Mouse (Mus musculus) layer of hippocampus, adult 2 months (tissue): ENCODE data around the gene Efna4. TPM values are rescaled to one million over a fixed set of nuclear protein-coding genes. Genes with fewer than 3 reads are reported as not detected.

Source experiments
- DNase-seq, 2 experiments: peaks; one replicate each; pipeline ENCODE4 v3.0.0; 2022; ENCODE audit warnings: low spot score in 2 of 2
- H3K27ac ChIP-seq: fragments of 200-600 bp; 2 replicates; pipeline ENCODE4 v1.8.1; 2022
- H3K4me3 ChIP-seq: fragments of 200-600 bp; 2 replicates; pipeline ENCODE4 v1.8.1; 2022; ENCODE audit warnings: mild to moderate bottlenecking
- CTCF ChIP-seq: fragments of 200-600 bp; conservative IDR thresholded peaks from 2 replicates; pipeline ENCODE4 v1.8.1; 2022; ENCODE audit warnings: antibody characterized with exemption, mild to moderate bottlenecking, moderate library complexity
- total RNA-seq, 2 experiments: library from RNA; stranded (reverse); gene quantifications; 2 replicates each; pipeline ENCODE4 v1.2.3; 2021

Gene Efna4
- total RNA-seq, 2 experiments from 2014 or later, result 0.61 to 0.96 TPM

DNA sequence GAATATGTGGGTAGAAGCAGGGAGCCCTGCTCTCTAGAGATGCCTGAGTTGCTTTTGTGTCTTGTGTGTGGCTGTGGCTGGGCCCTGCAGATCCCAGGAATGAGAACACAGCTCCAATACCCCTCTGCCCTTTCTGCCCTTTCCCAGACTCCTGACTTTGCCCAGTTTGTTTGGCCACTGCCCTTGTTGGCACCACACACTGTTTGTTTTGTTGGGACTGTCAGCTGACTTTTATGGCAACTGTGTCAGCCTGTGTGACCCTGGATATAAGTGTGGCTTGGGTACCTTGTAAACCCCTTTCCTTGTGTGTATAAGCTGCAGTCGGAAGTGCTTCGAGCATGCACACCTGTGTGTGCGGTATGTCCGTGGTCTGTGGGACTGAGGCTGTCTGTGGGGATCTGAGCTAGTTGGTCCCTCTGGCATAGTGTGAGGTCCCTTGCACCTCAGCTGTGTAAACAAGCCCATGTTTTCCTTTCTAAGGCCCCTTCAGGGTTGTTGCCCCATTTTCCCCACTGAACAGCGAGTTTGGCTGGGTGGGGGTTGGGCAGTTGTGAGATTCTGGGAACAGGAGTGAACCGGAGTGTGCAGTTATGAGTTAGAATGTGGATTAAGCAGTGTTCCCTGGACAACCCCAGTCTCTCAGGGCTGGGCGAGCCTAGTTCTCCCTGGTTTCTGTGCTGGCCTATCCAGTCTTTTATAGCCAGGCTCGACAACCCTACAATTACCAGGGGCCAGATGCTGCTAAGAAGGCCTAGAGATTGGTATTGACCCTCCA, 32.1 kb downstream of the Efna4 start:
- no peak for TF ChIP-seq CTCF
- no peak overlapping the region for H3K4me3 ChIP-seq
- no peak overlapping the region for H3K27ac ChIP-seq
- DNase-seq, result no peak

DNA sequence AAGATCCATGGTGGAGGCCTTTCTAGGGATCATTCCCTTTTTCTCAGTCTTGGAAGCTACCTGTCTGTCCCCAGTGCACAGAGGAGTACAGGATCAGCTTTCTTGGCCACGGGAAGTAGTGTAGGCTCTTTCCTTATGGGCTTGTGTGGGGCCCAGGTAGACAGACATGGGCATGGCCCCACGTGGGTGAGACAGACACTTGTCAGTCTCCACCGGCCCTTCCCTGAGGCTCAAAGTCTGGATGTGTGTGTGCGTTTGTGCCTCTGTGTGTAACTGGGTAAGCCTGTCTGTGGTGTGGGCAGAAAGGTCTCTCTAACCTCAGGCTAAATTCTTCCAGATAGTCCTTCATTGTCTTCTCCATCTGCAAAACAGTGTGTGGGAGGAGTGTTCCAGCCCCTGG, 32.7 kb downstream of the Efna4 start:
- no peak overlapping the region for H3K27ac ChIP-seq
- H3K4me3 ChIP-seq, result no peak overlapping the region
- no peak for TF ChIP-seq CTCF
- DNase-seq, result no peak

DNA sequence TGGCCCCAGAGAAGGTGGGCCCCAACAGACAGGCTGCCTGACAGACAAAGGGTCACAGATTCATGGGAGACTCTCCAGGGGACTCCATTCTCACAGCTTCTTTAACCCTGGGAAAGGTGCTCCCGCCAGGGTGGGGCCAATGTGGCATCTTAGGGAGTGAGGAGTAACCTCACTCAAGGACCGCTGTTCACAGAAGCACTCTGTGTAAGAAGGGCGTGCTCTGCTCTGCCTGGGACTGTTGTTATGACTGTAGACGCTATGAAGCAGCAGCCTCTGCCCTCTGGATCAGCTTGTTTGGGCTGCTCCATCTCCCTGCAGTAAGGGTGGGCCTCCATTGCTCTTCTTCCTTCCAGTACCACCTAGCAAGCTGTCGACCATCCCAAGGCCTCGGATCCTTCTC, 33.4 kb downstream of the Efna4 start:
- no peak for TF ChIP-seq CTCF
- Histone ChIP-seq H3K4me3 (no peak overlapping the region), H3K27ac (no peak overlapping the region)
- DNase-seq, result no peak

DNA sequence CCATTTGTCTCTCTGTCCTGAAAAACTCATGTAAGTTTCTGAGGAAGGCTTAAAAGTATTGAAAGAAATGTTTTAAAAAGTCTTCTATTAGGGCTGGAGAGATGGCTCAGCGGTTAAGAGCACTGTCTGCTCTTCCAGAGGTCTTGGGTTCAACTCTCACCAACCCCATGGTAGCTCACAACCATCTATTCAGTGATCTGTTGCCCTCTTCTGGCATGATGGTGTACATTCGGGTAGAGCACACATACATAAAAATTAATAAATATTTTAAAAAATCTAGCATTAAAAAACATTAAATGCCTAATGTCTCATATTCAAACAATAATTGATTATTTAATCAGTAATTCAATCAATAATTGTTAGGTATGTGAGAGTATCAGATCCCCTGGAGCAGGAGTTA, 37.3 kb downstream of the Efna4 start:
- peak; percentile 59 for TF ChIP-seq CTCF
- DNase-seq, result no peak
- no peak overlapping the region for H3K27ac ChIP-seq
- no peak overlapping the region for H3K4me3 ChIP-seq

DNA sequence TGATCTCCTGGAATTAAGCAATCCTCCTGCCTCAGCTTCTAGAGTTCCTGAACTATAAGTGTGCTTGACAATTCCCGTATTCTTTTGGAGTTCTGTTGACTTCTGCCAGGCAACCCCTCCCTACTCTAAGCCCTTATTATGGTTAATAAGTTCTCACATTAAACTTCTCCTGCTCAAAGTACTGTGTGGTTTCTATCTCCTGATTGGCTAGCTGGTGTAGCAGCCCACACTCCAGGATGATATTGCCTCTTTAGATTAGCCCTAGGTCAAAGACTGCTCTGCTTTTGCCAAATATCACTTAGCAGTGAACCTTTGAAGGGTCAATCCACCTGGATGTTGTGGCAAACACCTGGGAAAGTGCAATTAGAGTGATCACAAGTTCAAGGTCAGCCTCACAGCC, 37.8 kb downstream of the Efna4 start:
- TF ChIP-seq CTCF, result no peak
- no peak for DNase-seq

DNA sequence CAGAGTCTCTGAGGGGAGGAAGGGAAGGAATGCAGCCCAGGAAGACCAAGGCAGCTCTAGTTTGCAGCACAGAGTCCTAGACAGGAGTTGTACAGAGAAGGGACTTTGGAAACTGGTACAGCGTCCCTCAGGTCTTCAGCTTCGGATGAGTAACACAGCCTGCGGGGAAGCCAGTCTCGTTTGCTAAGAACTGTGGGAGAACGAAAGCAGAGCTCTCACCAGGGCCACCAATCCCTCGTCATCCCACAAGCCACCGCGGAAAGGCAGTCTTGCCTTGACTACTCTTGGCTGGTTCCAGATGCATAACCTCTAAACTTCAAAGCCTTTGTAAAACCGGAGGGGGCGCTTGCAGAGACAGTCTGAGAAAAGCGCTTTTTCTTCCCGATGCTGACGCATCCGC, 38.3 kb downstream of the Efna4 start:
- TF ChIP-seq CTCF, result peak; percentile 50
- no peak for DNase-seq
- H3K4me3 ChIP-seq, result peak overlapping the region; percentile 46
- peak overlapping the region; percentile 43; the same call in 1 of the 2 replicates for H3K27ac ChIP-seq

More for the DNA sequence above, 37.8 kb downstream of the Efna4 start:
- 0 out of 2 replicates have a peak overlapping the region, but pooled peaks have one; percentile 43 for H3K27ac ChIP-seq
- peak overlapping the region; percentile 46; the same call in 1 of the 2 replicates for H3K4me3 ChIP-seq

DNA sequence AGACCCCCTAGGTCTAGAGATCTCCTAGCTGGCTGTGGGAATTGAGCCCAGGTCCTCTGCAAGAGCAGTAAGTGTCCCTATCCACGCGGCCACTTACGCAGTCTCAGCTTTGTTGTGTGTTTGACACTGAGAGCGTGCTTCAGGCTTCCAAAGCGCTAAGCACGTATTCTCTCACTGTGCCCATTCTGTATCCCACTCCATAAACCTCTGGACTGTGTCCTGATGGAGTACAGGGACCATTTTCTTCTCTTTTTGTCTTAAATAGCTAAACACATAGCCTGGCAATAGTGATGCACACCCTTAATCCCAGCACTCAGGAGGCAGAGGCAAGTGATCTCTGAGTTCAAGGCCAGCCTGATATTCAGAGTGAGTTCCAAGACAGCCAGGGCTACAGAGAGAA, 38.9 kb downstream of the Efna4 start:
- no peak overlapping the region for H3K27ac ChIP-seq

DNA sequence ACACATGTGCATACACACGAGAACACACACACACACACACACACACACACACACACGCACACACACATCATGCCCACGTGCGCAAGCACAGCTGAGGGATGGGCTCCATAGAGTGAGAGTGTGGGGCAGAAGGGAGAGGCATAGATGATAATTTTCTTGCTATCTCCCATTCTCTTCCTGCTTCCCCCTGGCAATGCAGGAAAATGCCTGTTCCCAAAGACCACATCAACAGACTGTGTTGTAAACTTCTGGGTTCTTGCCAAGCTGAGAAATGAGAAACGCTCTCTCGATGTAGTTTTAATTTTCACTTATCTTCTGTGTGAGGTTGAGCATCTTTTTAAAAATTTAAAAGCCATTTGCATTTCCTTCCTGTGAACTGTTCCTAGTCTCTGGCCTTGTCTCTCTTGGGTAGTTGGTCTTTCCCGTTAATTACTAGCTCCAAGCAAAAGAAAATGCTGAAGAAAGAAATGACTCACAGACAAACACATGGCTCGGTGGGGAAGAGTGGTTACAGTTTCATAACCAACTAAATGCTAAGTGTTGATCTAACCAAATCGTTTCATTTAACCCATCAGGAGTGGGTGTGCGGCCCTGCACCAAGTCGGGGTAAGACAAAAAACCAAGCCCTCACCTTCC, 40.9 kb downstream of the Efna4 start:
- Histone ChIP-seq H3K4me3 (no peak overlapping the region), H3K27ac (peak overlapping the region; percentile 87)
- no peak for TF ChIP-seq CTCF
- DNase-seq, result no peak

More for the DNA sequence above, 38.9 kb downstream of the Efna4 start:
- H3K4me3 ChIP-seq, result no peak overlapping the region
- TF ChIP-seq CTCF, result no peak
- no peak for DNase-seq

DNA sequence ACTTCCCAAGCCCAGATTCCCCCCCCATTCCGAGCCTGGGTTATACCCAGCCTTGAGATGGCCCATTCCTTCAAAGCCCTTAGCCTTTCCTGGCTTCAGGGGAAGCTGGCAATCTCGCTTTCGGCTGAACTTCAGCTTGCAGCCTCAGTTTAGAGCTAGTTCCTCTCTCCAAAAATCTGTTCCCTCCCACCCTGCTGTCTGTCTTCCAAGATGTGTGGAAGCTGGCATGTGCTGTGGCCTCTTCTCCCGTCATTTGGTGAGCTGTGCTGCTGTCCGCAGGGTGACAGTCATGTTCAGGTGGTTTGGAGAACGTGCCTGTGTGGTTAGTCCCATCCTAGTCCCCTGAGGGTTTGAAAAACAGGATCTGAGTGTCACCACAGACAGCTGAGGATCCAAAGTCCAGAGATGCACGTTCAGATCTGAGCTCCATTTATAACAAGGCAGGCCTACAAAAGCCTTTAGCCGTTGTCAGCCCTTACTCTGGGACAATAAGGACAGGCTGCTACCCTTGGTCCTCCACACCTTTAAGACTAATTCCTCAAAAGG, 42.1 kb downstream of the Efna4 start:
- no peak for TF ChIP-seq CTCF
- Histone ChIP-seq H3K27ac (peak overlapping the region; percentile 87), H3K4me3 (no peak overlapping the region)
- peak in 1 of 2 experiments; percentile 41 for DNase-seq

DNA sequence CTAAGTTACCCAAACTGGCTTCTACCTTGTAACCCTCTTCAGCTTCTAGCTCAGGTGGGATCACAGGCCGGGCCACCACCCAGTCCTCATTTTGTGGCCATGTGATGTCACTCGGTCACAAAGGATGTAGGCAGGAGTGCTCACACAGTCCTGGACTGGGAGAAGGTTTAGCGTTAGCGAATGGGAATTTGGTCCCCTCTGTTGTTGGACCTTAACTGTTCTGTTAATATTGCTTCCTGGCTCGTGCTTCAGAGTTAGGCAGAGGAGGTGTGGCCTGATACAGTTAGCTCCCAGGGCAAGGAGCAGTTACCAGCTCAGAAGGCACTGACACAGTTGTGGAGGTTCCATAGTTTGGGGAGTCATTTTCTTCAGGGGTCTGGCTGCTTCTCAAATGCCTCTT, 43.6 kb downstream of the Efna4 start:
- no peak for TF ChIP-seq CTCF
- no peak overlapping the region for H3K27ac ChIP-seq
- DNase-seq, result no peak
- H3K4me3 ChIP-seq, result no peak overlapping the region

DNA sequence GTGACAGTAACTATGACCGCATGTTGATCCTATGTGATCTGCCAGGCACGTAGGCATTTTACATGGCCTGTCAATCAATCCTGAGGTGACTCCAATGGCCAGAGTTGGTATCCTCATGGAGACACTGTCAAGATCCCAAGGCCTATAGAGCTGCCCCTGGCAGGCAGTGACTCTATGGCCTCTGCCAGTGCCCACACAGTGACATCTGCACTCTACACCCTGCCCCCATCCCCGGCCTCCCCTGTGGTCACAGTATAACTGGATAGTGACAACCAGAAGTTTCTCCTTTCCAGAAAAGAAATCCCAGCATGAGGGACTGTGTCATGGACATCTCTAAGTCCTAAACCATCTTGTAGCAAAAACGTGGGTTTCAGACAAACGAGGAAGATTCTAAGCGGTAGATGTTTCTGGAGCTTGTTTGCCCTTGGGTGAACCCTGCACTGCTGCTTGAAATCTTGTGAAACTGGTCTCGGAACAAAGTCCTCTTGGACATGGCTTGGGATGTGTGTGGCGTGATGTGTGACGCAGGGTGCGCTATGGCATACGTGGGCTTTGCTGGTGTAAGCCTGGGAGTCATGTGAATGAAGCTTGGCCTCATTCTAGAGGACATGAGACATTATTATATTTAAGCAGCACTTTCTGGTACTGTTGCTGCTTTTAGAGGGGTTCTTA, 44.4 kb downstream of the Efna4 start:
- Histone ChIP-seq H3K27ac (no peak overlapping the region), H3K4me3 (no peak overlapping the region)
- no peak for TF ChIP-seq CTCF
- DNase-seq, result no peak

DNA sequence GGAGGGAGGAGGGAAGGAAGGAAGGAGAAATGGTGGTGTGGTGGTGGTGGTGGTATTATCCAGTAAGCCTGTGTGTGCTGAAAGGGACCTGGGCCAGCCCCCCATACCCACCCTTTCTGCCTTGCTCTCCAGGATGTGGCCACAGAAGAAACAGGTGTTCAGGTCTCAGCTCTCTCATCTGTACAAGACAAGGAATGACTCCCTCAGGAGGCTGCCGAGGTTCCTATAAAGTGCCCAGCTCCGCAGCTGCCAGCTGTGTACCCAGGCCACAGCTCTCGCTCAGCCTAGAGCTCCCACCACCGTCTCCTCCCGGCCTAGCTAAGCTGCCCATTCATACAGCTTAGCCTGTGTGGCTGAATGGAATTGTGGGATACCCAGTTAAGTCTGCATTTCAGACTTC, 45.5 kb downstream of the Efna4 start:
- Histone ChIP-seq H3K4me3 (no peak overlapping the region), H3K27ac (no peak overlapping the region)
- no peak for DNase-seq
- TF ChIP-seq CTCF, result no peak

DNA sequence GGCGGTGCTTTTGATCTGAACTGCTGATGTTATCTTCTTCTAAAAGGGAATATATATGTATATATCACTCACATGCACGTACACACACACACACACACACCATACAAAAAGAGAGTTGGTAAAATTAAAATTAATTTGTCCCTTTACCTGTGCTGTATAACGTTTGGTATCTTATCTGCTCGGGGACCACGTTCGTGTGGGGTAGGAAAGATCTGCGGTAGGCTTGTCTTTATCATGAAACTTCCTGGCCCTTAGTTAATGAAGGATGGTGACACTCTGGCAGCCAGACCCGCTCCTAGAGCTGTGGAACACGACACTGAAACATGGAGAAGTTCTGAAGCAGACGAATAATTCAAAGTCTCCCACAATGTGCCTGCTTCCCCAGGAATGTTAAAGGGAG, 46.0 kb downstream of the Efna4 start:
- DNase-seq, result no peak
- TF ChIP-seq CTCF, result no peak
- no peak overlapping the region for H3K4me3 ChIP-seq
- no peak overlapping the region for H3K27ac ChIP-seq

DNA sequence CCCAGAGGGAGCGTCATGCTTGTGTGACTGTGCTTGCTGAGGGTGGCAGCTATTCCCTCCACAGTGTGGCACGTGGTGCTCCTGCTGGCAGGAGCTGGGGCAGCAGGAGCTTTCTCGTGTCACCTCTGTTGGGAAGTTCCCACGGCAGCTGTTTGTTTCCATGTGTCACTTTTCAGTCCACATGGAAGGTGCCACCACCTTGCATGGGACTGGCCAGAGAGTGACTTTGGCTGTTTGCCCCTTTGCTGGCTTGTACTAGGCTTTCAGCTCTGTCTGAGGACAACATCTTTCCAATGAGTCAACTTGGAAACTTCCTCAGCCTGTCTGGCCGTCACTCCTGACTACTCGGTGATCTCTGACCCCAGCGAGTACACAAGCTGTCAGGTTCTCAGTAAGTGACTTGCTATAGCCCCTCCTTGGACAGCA, 49.3 kb downstream of the Efna4 start:
- peak; percentile 18; the same call in 1 of the 2 replicates for TF ChIP-seq CTCF
- Histone ChIP-seq H3K4me3 (no peak overlapping the region), H3K27ac (no peak overlapping the region)
- DNase-seq, result no peak
